Mouse (Mus musculus) hindbrain, embryonic 14.5 days (tissue): ENCODE measurements at regions not wholly inside any gene's neighbourhood (a gene's known extent, or its start where the extent isn't known, plus 50 kb on each side); places are given as distances from the start of the nearest gene placed in this dataset.

Experiments
- ATAC-seq: fragments of 200-750 bp; cut with Nextera tagmentation; 2 replicates; pipeline ENCODE4 v1.8.0; 2017; ENCODE audit warnings: moderate number of reproducible peaks, mild to moderate bottlenecking, moderate TSS enrichment, moderate library complexity; ENCODE audit not compliant: low FRiP score
- DNase-seq: peaks from one replicate; pipeline ENCODE4 v3.0.0-alpha.2; 2015; ENCODE audit warnings: low spot score
- H3K27ac ChIP-seq: fragments of 300-500 bp; sonication (generic); 2 replicates; pipeline ENCODE4 v1.5.1; 2014; ENCODE audit warnings: mild to moderate bottlenecking, moderate library complexity
- H3K27me3 ChIP-seq: fragments of 300-500 bp; sonication (generic); 2 replicates; pipeline ENCODE4 v1.6.1; 2014; ENCODE audit warnings: mild to moderate bottlenecking, low read length, mixed read lengths; ENCODE audit not compliant: control insufficient read depth, insufficient read depth
- H3K36me3 ChIP-seq: fragments of 300-500 bp; sonication (generic); replicated peaks from 2 replicates; pipeline ENCODE4 v1.6.1; 2014; ENCODE audit not compliant: control insufficient read depth, insufficient read depth
- H3K4me1 ChIP-seq: fragments of 300-500 bp; sonication (generic); replicated peaks from 2 replicates; pipeline ENCODE4 v1.6.1; 2014; ENCODE audit warnings: antibody characterized with exemption, low read length, mixed read lengths; ENCODE audit not compliant: control insufficient read depth, insufficient read depth
- H3K4me2 ChIP-seq: fragments of 300-500 bp; sonication (generic); replicated peaks from 2 replicates; pipeline ENCODE4 v1.6.1; 2014; ENCODE audit warnings: mild to moderate bottlenecking, moderate library complexity
- H3K4me3 ChIP-seq: fragments of 300-500 bp; sonication (generic); replicated peaks from 2 replicates; pipeline ENCODE4 v1.5.1; 2014; ENCODE audit warnings: mild to moderate bottlenecking, low read length
- H3K9ac ChIP-seq: fragments of 300-500 bp; sonication (generic); 2 replicates; pipeline ENCODE4 v1.6.1; 2014
- H3K9me3 ChIP-seq: fragments of 300-500 bp; sonication (generic); 2 replicates; pipeline ENCODE4 v1.6.1; 2016; ENCODE audit warnings: low read length; ENCODE audit not compliant: control insufficient read depth
- WGBS: fragments of 180-500 bp; shearing (Covaris S2); extraction: QIAGEN DNeasy Blood & Tissue Kit; methylation state at CpG from one replicate; pipeline ENCODE4 v1.1.7; 2014; 5-methylcytosine and 5-hydroxymethylcytosine counted together

DNA sequence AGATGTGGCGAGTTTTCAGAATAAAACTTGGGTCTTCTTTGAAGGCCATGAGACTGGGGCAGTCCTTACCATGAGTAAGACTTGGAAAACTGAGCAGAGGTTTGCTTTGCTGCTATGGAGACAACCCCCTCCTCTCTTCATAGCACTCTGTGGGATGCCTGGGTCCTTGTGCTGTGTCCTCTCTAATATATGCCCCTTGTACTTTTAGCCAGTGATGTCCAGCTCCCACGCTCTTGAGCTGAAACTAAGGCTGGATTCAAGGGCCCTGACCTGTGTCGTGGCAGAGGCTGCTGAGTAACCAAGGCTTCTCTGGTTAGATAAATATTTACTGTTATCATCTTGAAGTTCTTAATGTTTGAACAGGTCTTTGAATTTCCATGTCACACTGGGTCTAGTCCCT is 236.8 kb downstream of the Zfp326 start:
- Histone ChIP-seq H3K27me3 (no peaks in the 10 kb centered on the region), H3K9ac (no peak overlapping the region), H3K4me2 (no peak overlapping the region), H3K4me1 (no peaks in the 10 kb centered on the region), H3K36me3 (no peaks in the 10 kb centered on the region), H3K4me3 (no peak overlapping the region), H3K9me3 (no peaks in the 10 kb centered on the region), H3K27ac (no peak overlapping the region)
- WGBS: 86% methylated on average over 3 of the region's 3 CpGs
- ATAC-seq: no peak
- no peak for DNase-seq

DNA sequence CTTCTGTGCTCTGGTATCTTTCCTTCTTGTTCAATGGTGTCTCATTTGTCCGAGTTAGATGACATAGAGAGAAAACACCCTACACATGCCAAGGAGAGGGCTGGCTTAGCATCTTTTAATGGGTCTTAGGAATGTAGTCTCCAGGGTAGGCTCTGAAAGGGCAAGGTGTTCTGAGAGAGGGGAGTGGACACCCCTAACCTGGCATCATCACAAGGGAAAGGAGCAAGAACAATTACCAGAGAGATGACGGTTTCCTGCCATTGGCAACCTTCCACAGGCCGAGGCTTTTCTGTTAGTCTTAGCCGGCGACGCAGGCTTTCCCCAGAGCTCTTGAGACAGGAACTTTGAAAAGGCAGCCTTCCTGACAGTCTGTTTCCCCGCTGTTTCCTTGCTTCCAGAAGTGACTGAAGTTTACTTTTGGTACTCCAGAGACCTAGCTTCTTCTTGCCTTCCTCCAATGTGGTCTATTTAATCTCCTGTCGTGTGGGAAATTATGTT is 232.2 kb downstream of the Zfp326 start:
- H3K27ac ChIP-seq: no peak overlapping the region
- H3K4me1 ChIP-seq: no peaks in the 10 kb centered on the region
- no peaks in the 10 kb centered on the region for H3K27me3 ChIP-seq
- H3K9ac ChIP-seq: no peak overlapping the region
- DNase-seq: no peak
- 77% methylated on average over 8 of the region's 8 CpGs for WGBS
- no peaks in the 10 kb centered on the region for H3K9me3 ChIP-seq
- no peak overlapping the region for H3K4me2 ChIP-seq
- H3K36me3 ChIP-seq: no peaks in the 10 kb centered on the region
- no peak for ATAC-seq
- no peak overlapping the region for H3K4me3 ChIP-seq

DNA sequence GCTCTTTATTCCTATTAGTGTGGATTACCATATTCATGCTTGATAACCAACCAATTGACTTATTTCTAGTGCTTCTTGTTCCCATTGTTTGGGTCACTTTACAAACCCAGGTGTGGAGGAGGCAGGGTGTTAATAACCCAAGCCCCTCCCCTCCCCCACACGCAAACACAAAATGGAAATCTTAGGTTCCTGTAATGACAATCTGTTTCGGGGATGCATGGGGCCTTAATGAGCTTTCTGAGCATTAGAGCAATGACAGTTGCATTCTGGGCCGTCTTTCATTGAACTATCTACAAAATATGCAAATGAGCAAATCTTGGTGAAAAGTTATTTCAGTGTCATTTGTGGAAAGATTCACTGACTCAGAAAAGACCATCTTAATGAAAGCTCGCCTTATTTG is 225.9 kb downstream of the Zfp326 start:
- no peak overlapping the region for H3K4me3 ChIP-seq
- no peaks in the 10 kb centered on the region for H3K27me3 ChIP-seq
- H3K9me3 ChIP-seq: no peaks in the 10 kb centered on the region
- no peak overlapping the region for H3K4me2 ChIP-seq
- H3K27ac ChIP-seq: no peak overlapping the region
- WGBS: 66% methylated on average over 4 of the region's 4 CpGs
- DNase-seq: no peak
- no peak overlapping the region for H3K9ac ChIP-seq
- no peaks in the 10 kb centered on the region for H3K4me1 ChIP-seq
- ATAC-seq: no peak
- H3K36me3 ChIP-seq: no peaks in the 10 kb centered on the region

GRCm38 (mm10) chr5:106098887-106099286 is 222.5 kb downstream of the Zfp326 start:
- DNase-seq: no peak

GRCm38 (mm10) chr5:106089332-106089731 is 213.0 kb downstream of the Zfp326 start:
- no peak for DNase-seq
- no peaks in the 10 kb centered on the region for H3K27me3 ChIP-seq
- no peak overlapping the region for H3K27ac ChIP-seq
- no peaks in the 10 kb centered on the region for H3K36me3 ChIP-seq
- H3K4me1 ChIP-seq: no peaks in the 10 kb centered on the region
- 61% methylated on average over 7 of the region's 7 CpGs for WGBS
- no peak overlapping the region for H3K4me3 ChIP-seq
- H3K9ac ChIP-seq: no peak overlapping the region
- ATAC-seq: 0 out of 2 replicates have a peak, but pooled peaks have one; percentile 24
- no peak overlapping the region for H3K4me2 ChIP-seq
- peaks cover 7% of the 10 kb centered on the region; the same call in 1 of the 2 replicates for H3K9me3 ChIP-seq

More at GRCm38 (mm10) chr5:106098887-106099286, 222.5 kb downstream of the Zfp326 start:
- Histone ChIP-seq H3K4me1 (no peaks in the 10 kb centered on the region), H3K4me3 (no peak overlapping the region), H3K9ac (no peak overlapping the region), H3K36me3 (no peaks in the 10 kb centered on the region), H3K4me2 (no peak overlapping the region), H3K27ac (no peak overlapping the region), H3K9me3 (no peaks in the 10 kb centered on the region), H3K27me3 (no peaks in the 10 kb centered on the region)
- 85% methylated on average over 8 of the region's 8 CpGs for WGBS
- no peak for ATAC-seq

DNA sequence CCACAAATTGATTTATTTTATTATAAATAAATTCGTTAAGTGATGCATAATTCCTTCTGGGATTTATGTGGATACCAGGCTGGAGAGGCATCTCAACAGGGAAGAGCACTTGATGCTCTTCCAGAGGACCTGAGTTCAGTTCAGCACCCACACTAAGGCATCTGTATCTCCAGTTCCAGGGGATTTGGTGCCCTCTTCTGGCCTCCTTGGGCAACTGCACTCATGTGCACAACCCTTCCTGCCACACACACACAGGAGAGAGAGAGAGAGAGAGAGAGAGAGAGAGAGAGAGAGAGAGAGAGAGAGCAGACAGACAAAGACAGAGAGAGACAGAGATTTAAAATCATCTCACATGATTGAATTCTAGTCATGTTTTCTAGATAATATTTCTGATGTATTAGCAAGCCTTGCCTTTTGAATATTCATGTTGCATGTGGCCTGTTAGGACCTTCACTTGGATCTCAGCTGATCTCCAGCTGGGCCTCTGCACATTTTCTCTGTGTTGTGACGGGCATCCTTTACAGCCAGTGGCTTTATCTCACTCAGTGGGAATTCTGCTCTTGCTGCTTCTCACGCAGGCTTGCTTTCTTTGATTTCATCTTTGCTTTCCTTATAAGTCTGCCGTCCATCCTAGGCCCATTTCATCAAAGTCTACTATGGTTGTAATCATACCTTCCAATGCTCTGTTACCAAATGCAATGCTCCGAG is 212.3 kb downstream of the Zfp326 start:
- Histone ChIP-seq H3K9ac (no peak overlapping the region), H3K36me3 (no peaks in the 10 kb centered on the region), H3K27ac (no peak overlapping the region), H3K27me3 (no peaks in the 10 kb centered on the region), H3K4me2 (no peak overlapping the region), H3K4me1 (no peaks in the 10 kb centered on the region), H3K4me3 (no peak overlapping the region), H3K9me3 (peaks cover 7% of the 10 kb centered on the region; the same call in 1 of the 2 replicates)
- ATAC-seq (no peak), DNase-seq (no peak)
- WGBS: 57% methylated on average over 5 of the region's 5 CpGs

GRCm38 (mm10) chr5:106083786-106084185 is 207.4 kb downstream of the Zfp326 start:
- no peaks in the 10 kb centered on the region for H3K36me3 ChIP-seq
- 94% methylated on average over 4 of the region's 4 CpGs for WGBS
- H3K27me3 ChIP-seq: no peaks in the 10 kb centered on the region
- no peaks in the 10 kb centered on the region for H3K4me1 ChIP-seq
- ATAC-seq (no peak), DNase-seq (no peak)
- peaks cover 7% of the 10 kb centered on the region; the same call in 1 of the 2 replicates for H3K9me3 ChIP-seq
- no peak overlapping the region for H3K27ac ChIP-seq
- H3K4me2 ChIP-seq: no peak overlapping the region
- H3K4me3 ChIP-seq: no peak overlapping the region
- no peak overlapping the region for H3K9ac ChIP-seq

DNA sequence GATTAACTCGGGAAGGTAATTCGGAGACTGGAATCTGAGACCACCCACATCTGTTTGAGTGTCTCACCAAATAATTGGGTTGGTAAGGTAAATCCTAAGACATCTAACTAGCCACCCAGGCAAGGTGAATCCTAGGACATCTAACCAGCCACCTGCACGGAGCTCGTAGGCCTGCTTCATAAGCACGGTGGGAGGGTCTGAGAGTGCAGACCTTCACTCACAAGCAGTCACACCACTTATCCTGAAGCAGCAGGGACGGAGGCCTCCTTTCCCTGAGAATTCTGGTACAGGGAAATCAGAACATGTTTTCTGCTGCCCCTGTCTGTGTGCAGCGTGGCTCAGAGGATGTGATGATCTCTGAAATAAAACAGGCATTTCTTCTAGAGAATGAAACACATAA is 206.5 kb downstream of the Zfp326 start:
- Histone ChIP-seq H3K4me3 (no peak overlapping the region), H3K9ac (no peak overlapping the region), H3K4me1 (no peaks in the 10 kb centered on the region), H3K9me3 (peaks cover 7% of the 10 kb centered on the region; the same call in 1 of the 2 replicates), H3K4me2 (no peak overlapping the region), H3K27me3 (no peaks in the 10 kb centered on the region), H3K27ac (no peak overlapping the region), H3K36me3 (no peaks in the 10 kb centered on the region)
- DNase-seq (no peak), ATAC-seq (no peak)
- WGBS: 76% methylated on average over 7 of the region's 7 CpGs

GRCm38 (mm10) chr5:106067124-106067551 is 190.8 kb downstream of the Zfp326 start:
- H3K4me2 ChIP-seq: no peak overlapping the region
- H3K36me3 ChIP-seq: no peaks in the 10 kb centered on the region
- no peaks in the 10 kb centered on the region for H3K4me1 ChIP-seq
- H3K9me3 ChIP-seq: peaks cover 14% of the 10 kb centered on the region; the same call in 1 of the 2 replicates
- 54% methylated on average over 9 of the region's 9 CpGs for WGBS
- no peak overlapping the region for H3K27ac ChIP-seq
- no peak for DNase-seq
- H3K27me3 ChIP-seq: no peaks in the 10 kb centered on the region
- no peak overlapping the region for H3K4me3 ChIP-seq
- no peak for ATAC-seq
- no peak overlapping the region for H3K9ac ChIP-seq
